Mouse (Mus musculus) liver, postnatal 0 days (tissue): ENCODE results near the gene Ckap4.

Experiments
- CTCF ChIP-seq: sonication (generic); IDR thresholded peaks from 2 replicates; pipeline ENCODE4 v1.5.1; 2016; ENCODE audit warnings: antibody characterized with exemption, low read depth
- EP300 ChIP-seq: IDR thresholded peaks from 2 replicates; pipeline ENCODE4 v1.6.1; 2016; ENCODE audit warnings: antibody characterized with exemption, low read depth, mild to moderate bottlenecking

- TF ChIP-seq CTCF (no peak), EP300 (no peak)
Measured at GRCm38 (mm10) chr10:84490115-84490514, 43.7 kb downstream of the Ckap4 start.
